Mouse (Mus musculus) liver, embryonic 11.5 days (tissue): Measurements from ENCODE around the gene Nbea. TPM values are rescaled to one million over a fixed set of nuclear protein-coding genes. Genes with fewer than 3 reads are reported as not detected.

ENCODE experiments used
- ATAC-seq: fragments of 200-750 bp; cut with Nextera tagmentation; replicated peaks from 2 replicates; pipeline ENCODE4 v1.8.0; 2017; ENCODE audit warnings: moderate number of reproducible peaks, mild to moderate bottlenecking, moderate TSS enrichment, moderate library complexity; ENCODE audit not compliant: low FRiP score
- DNase-seq: peaks from one replicate; pipeline ENCODE4 v3.0.0-alpha.2; 2017; ENCODE audit warnings: low spot score
- H3K27ac ChIP-seq: fragments of 300-500 bp; sonication (generic); 2 replicates; pipeline ENCODE4 v1.5.1; 2014; ENCODE audit warnings: mild to moderate bottlenecking, low read depth, low read length, control low read depth
- H3K27me3 ChIP-seq: fragments of 300-500 bp; sonication (generic); replicated peaks from 2 replicates; pipeline ENCODE4 v1.6.1; 2014; ENCODE audit warnings: low read length, mixed read lengths; ENCODE audit not compliant: control insufficient read depth, insufficient read depth
- H3K36me3 ChIP-seq: fragments of 300-500 bp; sonication (generic); 2 replicates; pipeline ENCODE4 v1.6.1; 2014; ENCODE audit warnings: mild to moderate bottlenecking, low read length, moderate library complexity, mixed read lengths; ENCODE audit not compliant: control insufficient read depth, insufficient read depth
- H3K4me1 ChIP-seq: fragments of 300-500 bp; sonication (generic); replicated peaks from 2 replicates; pipeline ENCODE4 v1.6.1; 2014; ENCODE audit warnings: low read length, mixed read lengths; ENCODE audit not compliant: control insufficient read depth, insufficient read depth
- H3K4me2 ChIP-seq: fragments of 300-500 bp; sonication (generic); 2 replicates; pipeline ENCODE4 v1.6.1; 2014; ENCODE audit warnings: mild to moderate bottlenecking, control low read depth, moderate library complexity
- H3K4me3 ChIP-seq: fragments of 300-500 bp; sonication (generic); 2 replicates; pipeline ENCODE4 v1.5.1; 2014; ENCODE audit warnings: low read depth, low read length, control low read depth
- H3K9ac ChIP-seq: fragments of 300-500 bp; sonication (generic); 2 replicates; pipeline ENCODE4 v1.6.1; 2014; ENCODE audit warnings: low read depth, low read length, control low read depth
- H3K9me3 ChIP-seq: fragments of 300-500 bp; sonication (generic); 2 replicates; pipeline ENCODE4 v1.6.1; 2016; ENCODE audit warnings: low read length, inconsistent platforms, mixed read lengths; ENCODE audit not compliant: control insufficient read depth
- WGBS: fragments of 180-500 bp; shearing (Covaris S2); extraction: QIAGEN DNeasy Blood & Tissue Kit; methylation state at CpG from one replicate; pipeline ENCODE4 v1.1.7; 2014; 5-methylcytosine and 5-hydroxymethylcytosine counted together
- polyA plus RNA-seq: library from polyadenylated mRNA; unstranded; fragments of >200 nt; fragmentation: Nextera tagmentation; extraction: Ambion mirVana; gene quantifications from 2 replicates; pipeline ENCODE4 v1.2.1, GENCODE M21; 2014

The Nbea gene
- polyA plus RNA-seq, 1 experiment from 2014 or later, result 5.0 TPM

DNA sequence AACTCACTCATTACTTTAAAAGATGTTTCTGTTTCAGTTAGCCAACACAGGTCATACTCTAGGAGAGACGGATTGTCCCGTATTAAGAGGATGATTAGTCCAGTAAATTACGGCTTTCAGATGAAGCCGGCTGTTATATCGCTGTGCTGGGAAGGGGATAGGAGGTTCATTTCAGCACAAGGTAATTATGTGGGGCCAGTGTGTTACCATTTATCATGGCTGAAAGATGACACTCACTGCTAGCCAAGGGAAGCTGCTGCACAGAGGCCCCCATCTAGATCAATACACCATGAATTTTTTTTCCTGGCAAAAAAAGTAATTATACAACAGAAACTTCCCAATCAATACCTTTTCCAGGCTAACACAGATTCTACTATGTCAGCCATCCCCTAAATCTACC is 353.3 kb downstream of the Nbea start:
- Histone ChIP-seq H3K27me3 (no peaks in the 10 kb centered on the region), H3K36me3 (no peaks in the 10 kb centered on the region), H3K4me1 (peaks cover 12% of the 10 kb centered on the region; the same call in 1 of the 2 replicates), H3K4me2 (no peak overlapping the region), H3K9me3 (no peaks in the 10 kb centered on the region), H3K27ac (no peak overlapping the region), H3K9ac (no peak overlapping the region), H3K4me3 (no peak overlapping the region)
- DNase-seq (no peak), ATAC-seq (no peak)
- WGBS, result 63% methylated on average over 5 of the region's 5 CpGs

- no peaks in the 10 kb centered on the region for H3K27me3 ChIP-seq
- no peak overlapping the region for H3K9ac ChIP-seq
- peak overlapping the region; percentile 42 for H3K4me2 ChIP-seq
- H3K9me3 ChIP-seq, result no peaks in the 10 kb centered on the region
- DNase-seq (no peak), ATAC-seq (peak; percentile 90)
- peaks cover 9% of the 10 kb centered on the region; the same call in 1 of the 2 replicates for H3K4me1 ChIP-seq
- H3K4me3 ChIP-seq, result no peak overlapping the region
- H3K27ac ChIP-seq, result no peak overlapping the region; the same call in 1 of the 2 replicates
- WGBS, result 27% methylated on average over 10 of the region's 10 CpGs
- no peaks in the 10 kb centered on the region for H3K36me3 ChIP-seq
Measured at GRCm38 (mm10) chr3:55828481-55829256, 354.8 kb downstream of the Nbea start.

- no peaks in the 10 kb centered on the region for H3K27me3 ChIP-seq
- ATAC-seq, result no peak
- H3K27ac ChIP-seq, result no peak overlapping the region
- DNase-seq, result no peak
- no peak overlapping the region for H3K9ac ChIP-seq
- H3K4me1 ChIP-seq, result peaks cover 7% of the 10 kb centered on the region; the same call in 1 of the 2 replicates
- H3K36me3 ChIP-seq, result no peaks in the 10 kb centered on the region
- no peak overlapping the region for H3K4me2 ChIP-seq
- WGBS, result 72% methylated on average over 3 of the region's 3 CpGs
- no peak overlapping the region for H3K4me3 ChIP-seq
- H3K9me3 ChIP-seq, result no peaks in the 10 kb centered on the region
Measured at GRCm38 (mm10) chr3:55824864-55825263, 358.6 kb downstream of the Nbea start.

GRCm38 (mm10) chr3:55819598-55819997 is 363.9 kb downstream of the Nbea start:
- Histone ChIP-seq H3K27ac (no peak overlapping the region), H3K4me1 (no peaks in the 10 kb centered on the region; the same call in 1 of the 2 replicates), H3K9ac (no peak overlapping the region), H3K36me3 (no peaks in the 10 kb centered on the region), H3K4me3 (no peak overlapping the region), H3K9me3 (no peaks in the 10 kb centered on the region), H3K4me2 (no peak overlapping the region), H3K27me3 (no peaks in the 10 kb centered on the region)
- no peak for DNase-seq
- ATAC-seq, result no peak

GRCm38 (mm10) chr3:55818082-55818481 is 365.4 kb downstream of the Nbea start:
- Histone ChIP-seq H3K27me3 (no peaks in the 10 kb centered on the region), H3K9ac (no peak overlapping the region)

GRCm38 (mm10) chr3:55816638-55817375 is 366.7 kb downstream of the Nbea start:
- H3K9ac ChIP-seq, result no peak overlapping the region
- H3K4me3 ChIP-seq, result no peak overlapping the region
- no peaks in the 10 kb centered on the region for H3K36me3 ChIP-seq
- H3K4me1 ChIP-seq, result no peaks in the 10 kb centered on the region; the same call in 1 of the 2 replicates
- H3K4me2 ChIP-seq, result no peak overlapping the region
- H3K9me3 ChIP-seq, result no peaks in the 10 kb centered on the region
- DNase-seq (no peak), ATAC-seq (no peak)
- no peak overlapping the region for H3K27ac ChIP-seq
- WGBS, result 37% methylated on average over 6 of the region's 6 CpGs
- no peaks in the 10 kb centered on the region for H3K27me3 ChIP-seq

More at GRCm38 (mm10) chr3:55818082-55818481, 365.4 kb downstream of the Nbea start:
- DNase-seq (no peak), ATAC-seq (no peak)
- Histone ChIP-seq H3K4me3 (no peak overlapping the region), H3K4me1 (no peaks in the 10 kb centered on the region; the same call in 1 of the 2 replicates), H3K4me2 (no peak overlapping the region), H3K36me3 (no peaks in the 10 kb centered on the region), H3K27ac (no peak overlapping the region), H3K9me3 (no peaks in the 10 kb centered on the region)
- 84% methylated on average over 2 of the region's 2 CpGs for WGBS

- no peak overlapping the region for H3K27ac ChIP-seq
- no peaks in the 10 kb centered on the region; the same call in 1 of the 2 replicates for H3K4me1 ChIP-seq
- ATAC-seq, result no peak
- no peak overlapping the region for H3K4me2 ChIP-seq
- WGBS, result 57% methylated on average over 5 of the region's 5 CpGs
- H3K36me3 ChIP-seq, result no peaks in the 10 kb centered on the region
- no peak overlapping the region for H3K9ac ChIP-seq
- H3K27me3 ChIP-seq, result no peaks in the 10 kb centered on the region
- DNase-seq, result no peak
- no peak overlapping the region for H3K4me3 ChIP-seq
- H3K9me3 ChIP-seq, result no peaks in the 10 kb centered on the region
Measured at GRCm38 (mm10) chr3:55816096-55816495, 367.4 kb downstream of the Nbea start.

DNA sequence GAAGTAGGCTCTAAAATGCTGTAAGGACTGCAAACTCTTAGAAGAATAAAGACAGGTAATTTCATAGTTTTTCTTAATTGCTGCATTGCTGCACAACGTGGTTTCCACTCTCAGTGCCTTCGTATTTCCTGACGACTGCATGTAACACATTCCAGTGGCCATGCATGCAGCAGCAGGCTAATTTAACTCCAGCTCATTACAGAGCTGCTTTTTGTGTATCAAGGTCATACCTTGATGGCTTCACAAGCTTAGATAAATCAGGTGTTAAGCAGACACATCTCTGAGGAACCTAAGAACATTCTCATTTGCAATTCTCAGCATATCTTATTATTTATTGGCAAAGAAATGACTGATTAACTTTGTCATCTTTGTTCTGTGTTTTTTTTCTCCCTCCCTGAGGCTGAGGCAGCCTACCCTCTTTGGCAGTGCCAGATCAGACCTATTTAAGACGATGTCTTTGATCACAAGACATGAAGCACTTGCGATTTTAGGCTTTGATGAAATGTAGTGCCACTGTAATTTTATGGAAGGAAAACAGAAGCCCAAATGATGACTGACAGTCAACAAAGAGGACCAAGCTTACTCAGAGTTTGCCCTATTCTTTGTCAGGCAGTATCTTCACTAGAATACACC is 368.4 kb downstream of the Nbea start:
- Histone ChIP-seq H3K4me3 (no peak overlapping the region), H3K27ac (no peak overlapping the region), H3K27me3 (no peaks in the 10 kb centered on the region), H3K4me1 (no peaks in the 10 kb centered on the region; the same call in 1 of the 2 replicates), H3K36me3 (no peaks in the 10 kb centered on the region), H3K9me3 (no peaks in the 10 kb centered on the region), H3K4me2 (no peak overlapping the region), H3K9ac (no peak overlapping the region)
- DNase-seq (no peak), ATAC-seq (no peak)
- 64% methylated on average over 5 of the region's 5 CpGs for WGBS
